Mouse (Mus musculus) heart, postnatal 14 days (tissue): ENCODE measurements around the gene Vps53. TPM values are rescaled to one million over a fixed set of nuclear protein-coding genes. Genes with fewer than 3 reads are reported as not detected.
"Not testable (repeated sequence)": the region's sequence is repeated elsewhere in the genome, so short reads cannot be mapped to it uniquely, and the experiment has no call there.

ENCODE experiments used
- DNase-seq, 2 experiments: peaks; one replicate each; pipeline ENCODE4 v3.0.0; 2021 to 2022
- intact Hi-C: fragments of 180-260 bp; cut with DNase I; formaldehyde crosslinking; loops from one replicate; pipeline ENCODE4 v1.15.1; 2025
- total RNA-seq, 2 experiments: library from RNA; stranded (reverse); gene quantifications; 2 replicates each; pipeline ENCODE4 v1.2.3; 2021

Vps53 gene
- total RNA-seq, 2 experiments from 2014 or later, result 29.1 to 30.9 TPM

DNA sequence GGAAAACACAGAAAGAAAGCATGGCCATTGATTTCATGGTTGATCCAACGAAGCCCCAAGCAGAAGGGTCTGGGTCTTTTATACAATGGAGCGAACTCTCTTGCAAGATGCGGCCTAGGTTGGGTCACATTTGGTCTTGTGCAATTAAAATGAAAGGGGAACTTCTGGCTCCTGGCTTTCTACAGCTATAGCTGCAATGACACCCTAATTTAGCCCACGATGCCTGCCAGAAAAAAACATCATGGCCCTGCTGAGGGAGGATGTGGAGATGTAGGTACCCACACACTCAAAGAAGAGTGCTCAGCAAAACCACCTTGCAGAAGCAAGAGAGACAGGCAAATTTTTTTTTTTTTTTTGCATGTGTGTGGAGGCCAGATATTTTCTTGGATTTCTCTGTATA is 145.6 kb downstream of the Vps53 start:
- intact Hi-C loops, result no loop called here
- no peak for DNase-seq

DNA sequence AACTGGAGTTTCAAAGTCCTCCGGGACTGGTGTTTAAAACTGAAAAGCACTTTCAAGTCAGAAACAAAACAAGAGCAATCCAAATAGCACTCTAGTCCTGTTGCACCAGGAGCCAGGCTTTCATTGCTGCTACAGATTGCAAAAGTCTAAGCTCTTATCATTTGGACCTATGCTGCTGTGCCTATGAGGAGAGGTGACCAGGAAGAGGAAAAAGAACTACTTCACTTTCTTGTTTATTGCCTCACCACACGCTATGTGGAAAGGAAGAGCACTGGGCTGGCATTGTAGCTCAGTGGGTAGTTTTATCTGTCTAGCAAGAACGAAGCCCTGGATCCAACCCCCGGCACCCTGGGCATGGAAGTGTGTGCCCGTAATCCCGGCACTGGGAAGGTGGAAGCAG is 146.1 kb downstream of the Vps53 start:
- intact Hi-C loops, result no loop called here
- no peak for DNase-seq

- intact Hi-C loops, result loop anchor here (5.0 kb wide), 2 partner anchors 39 to 54 kb away; no protein-coding TSS in a partner anchor
- DNase-seq, result peak; percentile 47 to 51
Measured at GRCm38 (mm10) chr11:76028072-76028465, 151.4 kb downstream of the Vps53 start.

GRCm38 (mm10) chr11:76027139-76028071 is 152.0 kb downstream of the Vps53 start, which contains the start of gene Rflnb:
Gene Rflnb (minus strand): TSS chr11:76027782.
- intact Hi-C loops, result loop anchor here (1.0 to 5.0 kb wide), 3 partner anchors 40 to 140 kb away; no protein-coding TSS in a partner anchor
- DNase-seq, result peak; percentile 96 to 97

- no peak for DNase-seq
- intact Hi-C loops, result loop anchor here (1.0 to 5.0 kb wide), 3 partner anchors 41 to 141 kb away; no protein-coding TSS in a partner anchor
Measured at GRCm38 (mm10) chr11:76026527-76027138, 152.8 kb downstream of the Vps53 start.

GRCm38 (mm10) chr11:76025080-76025583 is 154.3 kb downstream of the Vps53 start:
- intact Hi-C loops, result loop anchor here (5.0 kb wide), 2 partner anchors 42 to 57 kb away; no protein-coding TSS in a partner anchor
- no peak for DNase-seq

DNA sequence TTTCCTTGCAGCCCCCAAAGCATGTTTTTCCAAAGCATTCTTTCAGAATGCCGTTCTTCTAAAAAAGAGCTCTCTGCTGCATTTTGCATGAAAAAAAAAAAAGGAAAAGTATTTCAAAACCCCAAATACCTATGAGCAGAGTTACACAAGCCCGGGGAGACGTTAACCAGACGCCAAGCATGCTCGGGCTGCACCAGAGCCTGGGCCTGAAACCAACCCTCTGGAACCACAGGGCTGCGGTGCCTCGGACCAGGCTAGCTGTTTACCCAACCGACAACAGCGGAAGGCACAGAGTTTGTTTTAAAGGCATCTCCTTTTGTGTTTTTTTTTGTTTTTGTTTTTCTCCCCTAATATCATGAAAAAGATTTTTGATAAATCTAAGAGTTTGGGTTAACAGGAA is 158.5 kb downstream of the Vps53 start:
- intact Hi-C loops, result no loop called here

DNA sequence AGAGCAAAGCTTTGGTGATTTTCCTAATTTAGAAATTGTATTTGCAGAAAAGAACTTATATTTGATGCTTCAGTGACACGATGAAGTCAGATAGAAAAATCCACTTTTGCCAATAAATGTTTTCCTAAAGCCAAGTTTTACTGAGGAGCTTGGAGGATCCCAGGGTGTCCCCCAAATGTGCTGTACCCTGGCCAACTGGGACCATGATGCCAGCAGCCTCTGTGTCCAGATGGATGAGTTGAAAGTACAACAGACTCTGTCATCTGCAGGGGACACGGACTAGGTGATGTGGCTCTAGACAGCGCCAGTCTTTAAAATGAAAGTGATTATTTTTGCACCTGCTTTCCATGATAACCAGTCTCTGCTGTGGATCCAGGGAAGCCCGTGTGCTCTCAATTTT is 159.6 kb downstream of the Vps53 start:
- no peak for DNase-seq
- intact Hi-C loops, result no loop called here

More for the DNA sequence above, 158.5 kb downstream of the Vps53 start:
- DNase-seq, result no peak

DNA sequence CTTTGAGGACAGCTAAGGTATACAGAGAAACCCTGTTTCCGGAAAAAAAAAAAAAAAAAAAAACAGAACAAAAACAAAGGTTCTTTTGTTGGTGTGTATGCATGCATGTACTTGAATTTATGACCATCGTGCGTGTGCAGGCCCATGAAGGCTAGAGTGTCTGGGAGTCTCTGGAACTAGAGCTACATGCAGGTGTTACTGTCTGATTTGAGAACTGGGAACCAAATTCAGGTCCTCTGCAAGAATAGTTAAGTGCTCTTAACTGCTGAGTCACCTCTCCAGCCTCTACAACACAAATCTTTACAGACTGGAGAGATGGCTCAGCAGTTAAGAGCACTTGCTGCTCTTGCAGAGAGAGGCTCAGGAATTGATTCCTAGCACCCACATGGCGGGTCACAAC is 163.6 kb downstream of the Vps53 start:
- intact Hi-C loops, result no loop called here
- DNase-seq, result no peak

- DNase-seq, result no peak
Measured at GRCm38 (mm10) chr11:76015251-76015650, 164.2 kb downstream of the Vps53 start.

DNA sequence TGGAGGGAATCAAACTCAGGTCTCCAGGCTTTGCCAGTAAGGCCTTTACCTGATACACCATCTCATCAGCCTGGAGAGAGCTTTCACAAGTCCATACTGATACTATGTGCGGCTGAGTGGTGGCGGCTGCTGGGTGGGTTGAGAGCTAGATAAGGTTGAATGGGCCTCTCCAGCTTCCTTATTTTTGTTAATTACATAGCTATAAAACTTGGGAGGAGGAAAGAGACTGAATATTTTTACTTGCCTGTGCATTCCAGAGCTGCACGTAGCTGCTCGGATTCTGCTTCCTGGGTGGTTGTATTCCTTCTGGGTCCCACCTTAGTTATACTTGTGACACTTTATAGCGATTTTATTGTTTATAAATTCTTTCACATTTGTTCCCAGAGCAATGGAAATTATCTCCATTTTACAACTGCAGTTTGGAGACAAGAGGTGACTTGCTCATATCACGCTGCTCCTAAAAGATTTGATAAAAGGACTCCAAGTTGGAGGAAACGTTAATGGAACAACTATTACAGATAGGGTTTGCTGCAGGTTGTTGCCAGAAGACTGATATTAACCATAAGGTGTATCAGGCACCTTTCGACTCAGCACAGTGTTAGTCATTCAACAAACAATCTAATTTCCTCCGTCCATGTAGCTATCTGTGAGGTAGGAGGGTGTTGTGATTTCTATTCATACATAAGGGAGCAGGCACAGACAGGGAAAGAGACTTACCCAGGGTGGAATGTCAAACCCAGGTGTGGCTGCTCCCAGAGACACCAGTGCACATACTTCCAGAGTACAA is 168.4 kb downstream of the Vps53 start:
- intact Hi-C loops, result no loop called here

More at GRCm38 (mm10) chr11:76015251-76015650, 164.2 kb downstream of the Vps53 start:
- intact Hi-C loops, result no loop called here

GRCm38 (mm10) chr11:76009101-76009500 is 170.3 kb downstream of the Vps53 start:
- intact Hi-C loops, result no loop called here
- DNase-seq, result no peak

More for the DNA sequence above, 168.4 kb downstream of the Vps53 start:
- no peak for DNase-seq

- intact Hi-C loops, result no loop called here
Measured at GRCm38 (mm10) chr11:76008162-76008561, 171.3 kb downstream of the Vps53 start.

DNA sequence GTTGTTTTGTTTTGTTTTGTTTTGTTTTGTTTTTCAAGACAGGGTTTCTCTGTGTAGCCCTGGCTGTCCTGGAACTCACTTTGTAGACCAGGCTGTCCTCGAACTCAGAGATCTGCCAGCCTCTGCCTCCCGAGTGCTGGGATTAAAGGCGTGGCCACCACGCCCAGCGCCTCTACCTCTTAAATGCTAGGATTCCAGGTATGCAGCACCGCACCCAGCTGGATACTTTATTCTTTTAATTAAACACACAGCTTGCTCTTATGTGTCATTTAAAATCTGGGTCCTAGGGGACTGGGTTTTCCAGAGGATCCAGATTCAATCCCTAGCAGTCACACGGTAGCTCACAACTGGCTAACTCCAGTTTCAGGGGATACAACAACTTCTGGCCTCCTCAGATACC is 175.2 kb downstream of the Vps53 start:
- intact Hi-C loops, DNase-seq: not testable (repeated sequence)

More at GRCm38 (mm10) chr11:76008162-76008561, 171.3 kb downstream of the Vps53 start:
- DNase-seq, result no peak

DNA sequence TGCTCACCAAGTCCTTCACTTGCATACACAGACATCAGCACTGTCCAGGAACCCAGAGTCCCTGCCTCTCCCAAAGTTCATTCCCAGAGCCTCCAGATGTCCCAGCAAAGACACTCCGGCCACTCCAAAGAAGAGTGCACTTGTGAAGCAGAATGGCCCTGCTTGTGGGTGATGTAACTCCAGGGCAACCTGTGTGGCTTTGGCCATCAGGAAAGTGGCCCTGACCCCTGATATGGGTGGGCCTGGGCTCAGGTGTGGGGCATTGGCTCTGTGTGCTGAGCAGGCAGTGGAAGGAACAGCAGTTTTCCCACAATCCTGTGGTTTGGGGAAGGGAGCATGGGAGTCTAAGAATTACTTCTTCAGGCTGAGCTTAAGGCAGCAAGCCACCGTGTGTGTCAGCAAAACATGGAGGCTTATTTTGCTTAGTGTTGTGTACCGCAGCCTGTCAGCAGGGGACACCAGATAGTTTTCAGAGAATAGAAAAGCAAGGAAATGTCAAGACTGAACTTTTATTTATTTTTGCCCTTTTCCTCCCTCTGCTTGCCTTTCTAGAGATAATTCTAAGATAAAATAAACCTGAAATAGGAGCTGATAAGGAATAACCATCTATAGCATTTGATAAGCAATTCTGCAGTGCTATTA is 178.1 kb downstream of the Vps53 start:
- intact Hi-C loops, result no loop called here
- peak in 1 of 2 experiments; percentile 21 for DNase-seq

GRCm38 (mm10) chr11:76000701-76001100 is 178.7 kb downstream of the Vps53 start:
- DNase-seq, result no peak
- intact Hi-C loops, result no loop called here

GRCm38 (mm10) chr11:75999440-76000155 is 179.8 kb downstream of the Vps53 start, which contains the start of gene 1700016K19Rik:
Gene 1700016K19Rik (plus strand): TSS chr11:75999912.
- peak; percentile 69 to 83 for DNase-seq
- intact Hi-C loops, result loop anchor here (10.0 kb wide), 1 partner anchor 405 kb away; the partner anchor contains the start of gene Timm22
